Mouse (Mus musculus): ENCODE measurements around the gene Mrc2. TPM values are rescaled to one million over a fixed set of nuclear protein-coding genes. Genes with fewer than 3 reads are reported as not detected.

The Mrc2 gene
- total RNA-seq, 2 experiments from 2014 or later = 5.1 to 7.6 TPM

GRCm38 (mm10) chr11:105375821-105376235 lies 83.4 kb downstream of the Mrc2 start:
- DNase-seq (ENCODE audit: low spot score in 2 of 2) = no peak

- DNase-seq (ENCODE audit: low spot score in 2 of 2) = no peak
Observed at GRCm38 (mm10) chr11:105385266-105385665, 92.8 kb downstream of the Mrc2 start.

GRCm38 (mm10) chr11:105388636-105389035 lies 96.2 kb downstream of the Mrc2 start:
- peak in 1 of 2 experiments; percentile 62 for DNase-seq (ENCODE audit: low spot score in 2 of 2)

DNA sequence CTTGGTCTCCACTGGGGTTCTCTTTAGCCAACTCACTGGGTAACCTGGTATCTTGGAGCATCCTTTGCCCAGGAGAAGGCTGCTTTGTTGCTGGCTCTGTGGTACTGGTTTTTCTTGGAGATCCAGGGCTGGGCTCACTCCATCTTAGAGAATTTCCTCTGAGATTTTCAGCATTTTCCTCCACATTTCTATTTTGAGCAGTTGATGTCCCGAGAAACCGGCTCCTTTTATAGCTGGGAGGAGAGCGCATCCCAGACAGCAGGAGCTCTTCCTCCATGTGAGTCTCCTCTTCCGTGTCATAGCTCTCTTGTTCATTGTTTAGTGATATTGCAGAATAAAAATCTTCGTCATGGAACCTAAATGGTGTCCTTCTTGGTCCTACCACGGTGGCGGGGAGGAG lies 97.8 kb downstream of the Mrc2 start:
- DNase-seq (ENCODE audit: low spot score in 2 of 2) = no peak

Other genes starting within 250 kb of the Mrc2 start
- under 1 TPM; 0.55 to 0.69 TPM for gene Efcab3, start 229.1 kb upstream of the Mrc2 start, total RNA-seq (2021)
- 10 to 100 TPM; 17.5 to 18.5 TPM for gene Mettl2, start 166.2 kb upstream of the Mrc2 start, total RNA-seq (2021)
- not detected for gene Gm10842, start 145.8 kb upstream of the Mrc2 start, total RNA-seq (2021)
- 10 to 100 TPM; 43.0 to 52.2 TPM for gene Tlk2, start 113.8 kb upstream of the Mrc2 start, total RNA-seq (2021)
- under 1 TPM; 0.67 TPM for gene March10, start 164.1 kb downstream of the Mrc2 start, total RNA-seq (2021)